Mouse (Mus musculus) midbrain, embryonic 12.5 days (tissue): Measurements from ENCODE around the gene 9030025P20Rik. TPM values are rescaled to one million over a fixed set of nuclear protein-coding genes. Genes with fewer than 3 reads are reported as not detected.
"Not testable (repeated sequence)": the region's sequence is repeated elsewhere in the genome, so short reads cannot be mapped to it uniquely, and the experiment has no call there.

Experiments used
- ATAC-seq: fragments of 200-750 bp; cut with Nextera tagmentation; 2 replicates; pipeline ENCODE4 v1.8.0; 2017; ENCODE audit warnings: low read depth, moderate TSS enrichment, moderate library complexity; ENCODE audit not compliant: low FRiP score
- H3K27ac ChIP-seq: fragments of 300-500 bp; sonication (generic); replicated peaks from 2 replicates; pipeline ENCODE4 v1.5.1; 2016; ENCODE audit warnings: mild to moderate bottlenecking
- H3K27me3 ChIP-seq: fragments of 300-500 bp; sonication (generic); 2 replicates; pipeline ENCODE4 v1.6.1; 2016; ENCODE audit warnings: mild to moderate bottlenecking
- H3K36me3 ChIP-seq: fragments of 300-500 bp; sonication (generic); 2 replicates; pipeline ENCODE4 v1.6.1; 2016
- H3K4me1 ChIP-seq: fragments of 300-500 bp; sonication (generic); 2 replicates; pipeline ENCODE4 v1.6.1; 2016
- H3K4me2 ChIP-seq: fragments of 300-500 bp; sonication (generic); replicated peaks from 2 replicates; pipeline ENCODE4 v1.6.1; 2016; ENCODE audit warnings: mild to moderate bottlenecking, moderate library complexity
- H3K4me3 ChIP-seq: fragments of 300-500 bp; sonication (generic); 2 replicates; pipeline ENCODE4 v1.5.1; 2016; ENCODE audit warnings: mild to moderate bottlenecking
- H3K9ac ChIP-seq: fragments of 300-500 bp; sonication (generic); replicated peaks from 2 replicates; pipeline ENCODE4 v1.6.1; 2016; ENCODE audit warnings: mild to moderate bottlenecking, moderate library complexity
- H3K9me3 ChIP-seq: fragments of 300-500 bp; sonication (generic); 2 replicates; pipeline ENCODE4 v1.6.1; 2016; ENCODE audit warnings: mild to moderate bottlenecking
- WGBS: fragments of 180-500 bp; shearing (Covaris S2); methylation state at CpG from one replicate; pipeline ENCODE4 v1.1.7; 2016; 5-methylcytosine and 5-hydroxymethylcytosine counted together
- polyA plus RNA-seq: library from polyadenylated mRNA; unstranded; fragments of >200 nt; fragmentation: Nextera tagmentation; extraction: Ambion mirVana; gene quantifications from 2 replicates; pipeline ENCODE4 v1.2.1, GENCODE M21; 2016

Gene 9030025P20Rik
- polyA plus RNA-seq, 1 experiment from 2014 or later, result 14.8 TPM

GRCm38 (mm10) chr17:14953452-14953851, 24.8 kb upstream of the 9030025P20Rik start:
- no peaks in the 10 kb centered on the region for H3K27me3 ChIP-seq
- 89% methylated on average over 8 of the region's 8 CpGs for WGBS
- H3K27ac ChIP-seq, result no peak overlapping the region
- no peaks in the 10 kb centered on the region for H3K9me3 ChIP-seq
- no peaks in the 10 kb centered on the region for H3K4me1 ChIP-seq
- no peak for ATAC-seq
- H3K36me3 ChIP-seq, result peaks cover 42% of the 10 kb centered on the region
- H3K4me2 ChIP-seq, result no peak overlapping the region
- H3K9ac ChIP-seq, result no peak overlapping the region
- H3K4me3 ChIP-seq, result no peak overlapping the region

GRCm38 (mm10) chr17:14958686-14959327, 19.5 kb upstream of the 9030025P20Rik start:
- no peak overlapping the region for H3K9ac ChIP-seq
- H3K4me1 ChIP-seq, result peaks cover 8% of the 10 kb centered on the region
- H3K27ac ChIP-seq, result no peak overlapping the region
- 92% methylated on average over 5 of the region's 5 CpGs for WGBS
- no peak overlapping the region for H3K4me2 ChIP-seq
- ATAC-seq, result no peak
- H3K9me3 ChIP-seq, result no peaks in the 10 kb centered on the region
- H3K27me3 ChIP-seq, result no peaks in the 10 kb centered on the region
- no peak overlapping the region for H3K4me3 ChIP-seq
- H3K36me3 ChIP-seq, result peaks cover 6% of the 10 kb centered on the region

GRCm38 (mm10) chr17:14959979-14960378, 18.3 kb upstream of the 9030025P20Rik start:
- Histone ChIP-seq H3K36me3 (no peaks in the 10 kb centered on the region), H3K4me2 (peak overlapping the region; percentile 49), H3K9ac (no peak overlapping the region), H3K27ac (no peak overlapping the region), H3K4me3 (peak overlapping the region; percentile 30), H3K9me3 (no peaks in the 10 kb centered on the region), H3K27me3 (no peaks in the 10 kb centered on the region), H3K4me1 (peaks cover 8% of the 10 kb centered on the region)
- no peak for ATAC-seq
- WGBS, result 33% methylated on average over 3 of the region's 3 CpGs

- Histone ChIP-seq H3K36me3 (no peaks in the 10 kb centered on the region), H3K4me2 (peak overlapping the region; percentile 95), H3K9me3 (no peaks in the 10 kb centered on the region), H3K4me3 (peak overlapping the region; percentile 78), H3K9ac (peak overlapping the region; percentile 80), H3K27ac (no peak overlapping the region), H3K27me3 (no peaks in the 10 kb centered on the region), H3K4me1 (peaks cover 8% of the 10 kb centered on the region)
- ATAC-seq, result peak; percentile 13
- WGBS, result 2% methylated on average over 21 of the region's 23 CpGs
Measured at GRCm38 (mm10) chr17:14960520-14960919, 17.7 kb upstream of the 9030025P20Rik start.

GRCm38 (mm10) chr17:14960951-14961556, 17.2 kb upstream of the 9030025P20Rik start, which contains the start of gene Phf10:
Gene Phf10 (minus strand): TSS chr17:14961273.
- not testable (repeated sequence) for H3K4me1 ChIP-seq, H3K27me3 ChIP-seq, H3K9me3 ChIP-seq, H3K36me3 ChIP-seq
- H3K27ac ChIP-seq, result peak within 1 kb of the TSS; percentile 61; the same call in 1 of the 2 replicates
- H3K4me3 ChIP-seq, result peak within 1 kb of the TSS; percentile 78
- under 1% methylated on average over 33 of the region's 100 CpGs for WGBS
- ATAC-seq, result peak; percentile 86
- peak within 1 kb of the TSS; percentile 80 for H3K9ac ChIP-seq
- H3K4me2 ChIP-seq, result peak within 1 kb of the TSS; percentile 95

GRCm38 (mm10) chr17:14961557-14962154, 16.6 kb upstream of the 9030025P20Rik start:
- not testable (repeated sequence) for H3K9me3 ChIP-seq, H3K4me2 ChIP-seq, H3K27me3 ChIP-seq, H3K9ac ChIP-seq, H3K4me3 ChIP-seq, H3K4me1 ChIP-seq, H3K27ac ChIP-seq, H3K36me3 ChIP-seq
- ATAC-seq, result peak; percentile 96
- WGBS, result no CpG with 5 or more reads among the region's 44 CpGs

GRCm38 (mm10) chr17:14968373-14968913, 9.8 kb upstream of the 9030025P20Rik start:
- not testable (repeated sequence) for H3K4me2 ChIP-seq, H3K9ac ChIP-seq, H3K9me3 ChIP-seq, H3K27ac ChIP-seq, H3K4me3 ChIP-seq, H3K27me3 ChIP-seq, ATAC-seq, H3K4me1 ChIP-seq, H3K36me3 ChIP-seq
- WGBS, result no CpG with 5 or more reads among the region's 6 CpGs

- H3K27ac ChIP-seq, H3K27me3 ChIP-seq, H3K9me3 ChIP-seq, H3K36me3 ChIP-seq, H3K9ac ChIP-seq, H3K4me1 ChIP-seq: not testable (repeated sequence)
- Histone ChIP-seq H3K4me2 (peak overlapping the region; percentile 32; the same call in 1 of the 2 replicates), H3K4me3 (0 out of 2 replicates have a peak overlapping the region, but pooled peaks have one; percentile 19)
- ATAC-seq, result 0 out of 2 replicates have a peak, but pooled peaks have one; percentile 3
- 2% methylated on average over 4 of the region's 7 CpGs for WGBS
Measured at GRCm38 (mm10) chr17:14977718-14978361, 428 bp upstream of the 9030025P20Rik start.

- ATAC-seq, H3K9ac ChIP-seq, H3K4me3 ChIP-seq, H3K9me3 ChIP-seq, H3K27me3 ChIP-seq, H3K27ac ChIP-seq, H3K36me3 ChIP-seq, H3K4me2 ChIP-seq, H3K4me1 ChIP-seq: not testable (repeated sequence)
- WGBS, result 74% methylated on average over 4 of the region's 5 CpGs
Measured at GRCm38 (mm10) chr17:14990116-14990702, 11.9 kb downstream of the 9030025P20Rik start.

GRCm38 (mm10) chr17:14992522-14993138, 14.4 kb downstream of the 9030025P20Rik start:
- not testable (repeated sequence) for H3K4me2 ChIP-seq, H3K9me3 ChIP-seq
- WGBS, result no CpG with 5 or more reads among the region's 98 CpGs

GRCm38 (mm10) chr17:14993139-14993832, 15.0 kb downstream of the 9030025P20Rik start:
- not testable (repeated sequence) for H3K27me3 ChIP-seq, H3K27ac ChIP-seq, H3K36me3 ChIP-seq, H3K9me3 ChIP-seq, H3K4me3 ChIP-seq, H3K9ac ChIP-seq, H3K4me1 ChIP-seq, H3K4me2 ChIP-seq
- ATAC-seq, result peak; percentile 93
- WGBS, result no CpG with 5 or more reads among the region's 47 CpGs

More at GRCm38 (mm10) chr17:14992522-14993138, 14.4 kb downstream of the 9030025P20Rik start:
- H3K27me3 ChIP-seq, H3K4me1 ChIP-seq, H3K9ac ChIP-seq, ATAC-seq, H3K27ac ChIP-seq, H3K36me3 ChIP-seq, H3K4me3 ChIP-seq: not testable (repeated sequence)
